Mouse (Mus musculus): ENCODE results near the gene Arhgap31. TPM values are rescaled to one million over a fixed set of nuclear protein-coding genes. Genes with fewer than 3 reads are reported as not detected.

Arhgap31 gene
- polyA plus RNA-seq, 1 experiment from 2014 or later, result 8.4 TPM

- Histone ChIP-seq H3K27me3 (ENCODE audit: control insufficient read depth, insufficient read depth, low read length) (no peaks in the 10 kb centered on the region), H3K9ac (ENCODE audit: low read length) (no peak overlapping the region), H3K4me1 (ENCODE audit: control insufficient read depth, insufficient read depth, low read length) (peaks cover 9% of the 10 kb centered on the region), H3K36me3 (ENCODE audit: control insufficient read depth, insufficient read depth, low read length) (no peaks in the 10 kb centered on the region), H3K27ac (ENCODE audit: low read depth, low read length) (no peak overlapping the region), H3K4me3 (ENCODE audit: low read depth, low read length) (no peak overlapping the region), H3K4me2 (no peak overlapping the region), H3K9me3 (ENCODE audit: control insufficient read depth, low read length) (no peaks in the 10 kb centered on the region)
- WGBS, result 60% methylated on average over 5 of the region's 5 CpGs
- DNase-seq (ENCODE audit: low spot score, missing footprints), result peak; percentile 54
- no peak for ATAC-seq (ENCODE audit: low FRiP score)
Observed at GRCm38 (mm10) chr16:38672370-38672769, 40.7 kb downstream of the Arhgap31 start.

- H3K36me3 ChIP-seq (ENCODE audit: control insufficient read depth, insufficient read depth, low read length), result no peaks in the 10 kb centered on the region
- H3K4me2 ChIP-seq, result no peak overlapping the region
- H3K9me3 ChIP-seq (ENCODE audit: control insufficient read depth, low read length), result no peaks in the 10 kb centered on the region
- H3K27me3 ChIP-seq (ENCODE audit: control insufficient read depth, insufficient read depth, low read length), result no peaks in the 10 kb centered on the region
- H3K4me1 ChIP-seq (ENCODE audit: control insufficient read depth, insufficient read depth, low read length), result peaks cover 9% of the 10 kb centered on the region
- H3K27ac ChIP-seq (ENCODE audit: low read depth, low read length), result no peak overlapping the region
- WGBS, result 88% methylated on average over 12 of the region's 12 CpGs
- DNase-seq (ENCODE audit: low spot score, missing footprints) (peak; percentile 78), ATAC-seq (ENCODE audit: low FRiP score) (no peak)
- no peak overlapping the region for H3K4me3 ChIP-seq (ENCODE audit: low read depth, low read length)
- no peak overlapping the region for H3K9ac ChIP-seq (ENCODE audit: low read length)
Observed at GRCm38 (mm10) chr16:38670621-38671390, 42.3 kb downstream of the Arhgap31 start.

GRCm38 (mm10) chr16:38668871-38669675, 44.0 kb downstream of the Arhgap31 start:
- peak; percentile 71 for DNase-seq (ENCODE audit: low spot score, missing footprints)
- WGBS, result 90% methylated on average over 8 of the region's 8 CpGs
- H3K4me2 ChIP-seq, result no peak overlapping the region
- no peak overlapping the region for H3K27ac ChIP-seq (ENCODE audit: low read depth, low read length)
- H3K27me3 ChIP-seq (ENCODE audit: control insufficient read depth, insufficient read depth, low read length), result no peaks in the 10 kb centered on the region
- no peaks in the 10 kb centered on the region for H3K9me3 ChIP-seq (ENCODE audit: control insufficient read depth, low read length)
- no peak overlapping the region for H3K9ac ChIP-seq (ENCODE audit: low read length)
- H3K36me3 ChIP-seq (ENCODE audit: control insufficient read depth, insufficient read depth, low read length), result no peaks in the 10 kb centered on the region
- H3K4me1 ChIP-seq (ENCODE audit: control insufficient read depth, insufficient read depth, low read length), result peaks cover 9% of the 10 kb centered on the region
- ATAC-seq (ENCODE audit: low FRiP score), result no peak
- H3K4me3 ChIP-seq (ENCODE audit: low read depth, low read length), result no peak overlapping the region

GRCm38 (mm10) chr16:38666523-38666922, 46.6 kb downstream of the Arhgap31 start:
- Histone ChIP-seq H3K9ac (ENCODE audit: low read length) (no peak overlapping the region), H3K36me3 (ENCODE audit: control insufficient read depth, insufficient read depth, low read length) (no peaks in the 10 kb centered on the region), H3K4me2 (no peak overlapping the region), H3K9me3 (ENCODE audit: control insufficient read depth, low read length) (no peaks in the 10 kb centered on the region), H3K27ac (ENCODE audit: low read depth, low read length) (no peak overlapping the region), H3K27me3 (ENCODE audit: control insufficient read depth, insufficient read depth, low read length) (no peaks in the 10 kb centered on the region), H3K4me3 (ENCODE audit: low read depth, low read length) (no peak overlapping the region), H3K4me1 (ENCODE audit: control insufficient read depth, insufficient read depth, low read length) (no peaks in the 10 kb centered on the region)
- DNase-seq (ENCODE audit: low spot score, missing footprints) (peak; percentile 17), ATAC-seq (ENCODE audit: low FRiP score) (no peak)
- 96% methylated on average over 4 of the region's 4 CpGs for WGBS

- ATAC-seq (ENCODE audit: low FRiP score) (no peak), DNase-seq (ENCODE audit: low spot score, missing footprints) (no peak)
- Histone ChIP-seq H3K4me3 (ENCODE audit: low read depth, low read length) (no peak overlapping the region), H3K36me3 (ENCODE audit: control insufficient read depth, insufficient read depth, low read length) (no peaks in the 10 kb centered on the region), H3K27me3 (ENCODE audit: control insufficient read depth, insufficient read depth, low read length) (no peaks in the 10 kb centered on the region), H3K9me3 (ENCODE audit: control insufficient read depth, low read length) (no peaks in the 10 kb centered on the region), H3K27ac (ENCODE audit: low read depth, low read length) (no peak overlapping the region), H3K4me1 (ENCODE audit: control insufficient read depth, insufficient read depth, low read length) (no peaks in the 10 kb centered on the region), H3K9ac (ENCODE audit: low read length) (no peak overlapping the region), H3K4me2 (no peak overlapping the region)
- WGBS, result 97% methylated on average over 2 of the region's 2 CpGs
Observed at GRCm38 (mm10) chr16:38666016-38666415, 47.1 kb downstream of the Arhgap31 start.

GRCm38 (mm10) chr16:38662575-38662974, 50.5 kb downstream of the Arhgap31 start:
- no peak for ATAC-seq (ENCODE audit: low FRiP score)
- Histone ChIP-seq H3K9ac (ENCODE audit: low read length) (no peak overlapping the region), H3K27me3 (ENCODE audit: control insufficient read depth, insufficient read depth, low read length) (no peaks in the 10 kb centered on the region), H3K27ac (ENCODE audit: low read depth, low read length) (no peak overlapping the region), H3K36me3 (ENCODE audit: control insufficient read depth, insufficient read depth, low read length) (no peaks in the 10 kb centered on the region), H3K9me3 (ENCODE audit: control insufficient read depth, low read length) (no peaks in the 10 kb centered on the region), H3K4me1 (ENCODE audit: control insufficient read depth, insufficient read depth, low read length) (no peaks in the 10 kb centered on the region), H3K4me3 (ENCODE audit: low read depth, low read length) (no peak overlapping the region), H3K4me2 (no peak overlapping the region)
- DNase-seq (ENCODE audit: low spot score, missing footprints), result peak; percentile 39
- WGBS, result 92% methylated on average over 10 of the region's 10 CpGs

GRCm38 (mm10) chr16:38654308-38654707, 58.8 kb downstream of the Arhgap31 start:
- H3K4me2 ChIP-seq, result no peak overlapping the region

GRCm38 (mm10) chr16:38653390-38653871, 59.6 kb downstream of the Arhgap31 start:
- Histone ChIP-seq H3K36me3 (ENCODE audit: control insufficient read depth, insufficient read depth, low read length) (no peaks in the 10 kb centered on the region), H3K27ac (ENCODE audit: low read depth, low read length) (no peak overlapping the region; the same call in 1 of the 2 replicates), H3K4me2 (no peak overlapping the region), H3K27me3 (ENCODE audit: control insufficient read depth, insufficient read depth, low read length) (no peaks in the 10 kb centered on the region), H3K9me3 (ENCODE audit: control insufficient read depth, low read length) (no peaks in the 10 kb centered on the region), H3K4me3 (ENCODE audit: low read depth, low read length) (no peak overlapping the region), H3K9ac (ENCODE audit: low read length) (no peak overlapping the region), H3K4me1 (ENCODE audit: control insufficient read depth, insufficient read depth, low read length) (no peaks in the 10 kb centered on the region)
- DNase-seq (ENCODE audit: low spot score, missing footprints), result peak; percentile 82
- no peak for ATAC-seq (ENCODE audit: low FRiP score)
- 48% methylated on average over 10 of the region's 10 CpGs for WGBS

More at GRCm38 (mm10) chr16:38654308-38654707, 58.8 kb downstream of the Arhgap31 start:
- DNase-seq (ENCODE audit: low spot score, missing footprints) (peak; percentile 62), ATAC-seq (ENCODE audit: low FRiP score) (no peak)
- no peak overlapping the region for H3K27ac ChIP-seq (ENCODE audit: low read depth, low read length)
- no peaks in the 10 kb centered on the region for H3K9me3 ChIP-seq (ENCODE audit: control insufficient read depth, low read length)
- H3K36me3 ChIP-seq (ENCODE audit: control insufficient read depth, insufficient read depth, low read length), result no peaks in the 10 kb centered on the region
- WGBS, result 69% methylated on average over 4 of the region's 4 CpGs
- no peak overlapping the region for H3K9ac ChIP-seq (ENCODE audit: low read length)
- no peaks in the 10 kb centered on the region for H3K4me1 ChIP-seq (ENCODE audit: control insufficient read depth, insufficient read depth, low read length)
- no peaks in the 10 kb centered on the region for H3K27me3 ChIP-seq (ENCODE audit: control insufficient read depth, insufficient read depth, low read length)
- no peak overlapping the region for H3K4me3 ChIP-seq (ENCODE audit: low read depth, low read length)

- Histone ChIP-seq H3K27me3 (ENCODE audit: control insufficient read depth, insufficient read depth, low read length) (no peaks in the 10 kb centered on the region), H3K4me1 (ENCODE audit: control insufficient read depth, insufficient read depth, low read length) (no peaks in the 10 kb centered on the region), H3K27ac (ENCODE audit: low read depth, low read length) (no peak overlapping the region), H3K4me3 (ENCODE audit: low read depth, low read length) (no peak overlapping the region), H3K9me3 (ENCODE audit: control insufficient read depth, low read length) (no peaks in the 10 kb centered on the region), H3K9ac (ENCODE audit: low read length) (no peak overlapping the region), H3K4me2 (no peak overlapping the region), H3K36me3 (ENCODE audit: control insufficient read depth, insufficient read depth, low read length) (no peaks in the 10 kb centered on the region)
- ATAC-seq (ENCODE audit: low FRiP score), result no peak
- WGBS, result 84% methylated on average over 5 of the region's 5 CpGs
- peak; percentile 77 for DNase-seq (ENCODE audit: low spot score, missing footprints)
Observed at GRCm38 (mm10) chr16:38652653-38653052, 60.4 kb downstream of the Arhgap31 start.
